Mouse (Mus musculus): ENCODE results near the gene Iqce. TPM values are rescaled to one million over a fixed set of nuclear protein-coding genes. Genes with fewer than 3 reads are reported as not detected.

Iqce gene
- total and polyA plus RNA-seq, 3 experiments: 6.4 to 21.2 TPM; not detected in 1

DNA sequence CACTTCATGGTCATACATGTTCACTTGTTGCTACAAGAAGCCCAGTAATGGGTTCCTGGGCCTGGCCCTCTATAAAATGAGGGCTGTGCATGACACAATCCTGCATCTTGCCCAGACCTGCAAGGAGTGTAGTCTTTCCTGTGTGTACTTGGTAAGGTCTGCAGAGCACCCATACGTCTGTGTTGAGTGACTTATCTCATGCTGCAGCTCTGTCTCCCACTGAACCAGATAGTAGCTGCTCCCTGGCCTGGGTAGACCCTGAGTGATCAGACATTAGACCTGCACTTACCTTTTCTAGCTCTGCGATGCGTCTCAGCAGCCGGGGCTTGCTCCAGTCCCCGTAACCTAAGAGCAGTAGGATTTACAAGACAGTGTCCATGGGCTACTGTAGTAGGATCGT is 20.1 kb downstream of the Iqce start:
- Histone ChIP-seq H3K27me3 (ENCODE audit: control insufficient read depth in 1 of 2, insufficient read depth in 2 of 2, low read length in 2 of 2) (no peaks in the 10 kb centered on the region), H3K79me2 (ENCODE audit: control insufficient read depth, insufficient read depth, low read length, poor library complexity) (no peaks in the 10 kb centered on the region), H3K4me3 (ENCODE audit: control insufficient read depth in 1 of 2, insufficient read depth in 1 of 2, low read depth in 2 of 2, low read length in 2 of 2) (no peak overlapping the region), H3K27ac (ENCODE audit: control insufficient read depth, low read depth, low read length) (no peak overlapping the region), H3K36me3 (ENCODE audit: control insufficient read depth in 1 of 2, insufficient read depth in 2 of 2, low read length in 2 of 2) (no peaks in the 10 kb centered on the region), H3K4me1 (ENCODE audit: control insufficient read depth in 1 of 2, insufficient read depth in 2 of 2, low read length in 2 of 2) (no peaks in the 10 kb centered on the region), H3K9me3 (replicated peaks; ENCODE audit: insufficient read depth, low read length) (no peaks in the 10 kb centered on the region), H3K9ac (ENCODE audit: control insufficient read depth, low read depth, low read length, poor library complexity, severe bottlenecking) (no peak overlapping the region)
- DNase-seq (ENCODE audit: low read depth, low spot score): no peak
- TF ChIP-seq ZC3H11A (IDR thresholded peaks at IDR 0.05; ENCODE audit: low read depth, low read length): no peak

DNA sequence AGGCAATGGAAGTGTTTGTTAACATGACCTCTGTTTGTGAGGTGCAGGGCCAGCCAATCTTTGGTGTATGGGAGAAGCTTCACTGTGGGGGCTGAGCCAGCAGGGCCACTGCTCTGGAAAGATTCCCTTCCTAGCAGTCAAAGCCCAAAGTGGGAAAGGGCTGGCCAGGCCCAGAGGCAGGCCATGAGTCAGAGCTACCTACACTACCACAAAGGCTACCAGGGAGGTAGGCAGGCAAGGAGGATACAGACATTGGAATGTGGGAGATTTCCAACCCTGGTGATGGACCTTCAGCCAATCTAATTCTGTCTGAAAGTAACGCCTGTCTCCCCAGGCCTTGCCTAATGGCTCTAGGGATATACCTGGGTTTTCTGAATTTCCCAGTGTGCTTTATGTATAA is 21.2 kb downstream of the Iqce start:
- no peak for DNase-seq (ENCODE audit: low read depth, low spot score)

DNA sequence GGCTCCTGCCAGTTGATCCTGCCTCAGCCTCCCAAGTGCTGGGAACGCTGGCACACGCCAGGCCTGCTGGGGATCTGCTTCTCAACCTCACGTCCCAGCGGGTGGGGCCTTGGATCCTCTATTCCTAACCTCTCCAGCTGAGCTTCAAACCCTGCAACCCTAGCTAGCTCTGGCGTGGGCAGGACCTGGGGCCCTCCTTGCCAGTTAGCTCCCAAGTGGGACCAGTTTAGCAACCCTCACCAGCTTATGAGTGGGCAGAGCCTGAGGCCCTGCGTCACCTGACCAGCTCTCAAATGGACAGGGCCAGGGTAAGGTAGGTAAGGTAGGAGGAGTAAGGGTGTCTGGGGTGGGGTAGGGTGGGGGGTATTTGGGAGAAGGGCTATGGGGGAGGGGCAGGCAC is 22.1 kb downstream of the Iqce start:
- H3K4me1 ChIP-seq (ENCODE audit: control insufficient read depth in 1 of 2, insufficient read depth in 2 of 2, low read length in 2 of 2): no peaks in the 10 kb centered on the region
- TF ChIP-seq MEF2A (IDR thresholded peaks at IDR 0.05; ENCODE audit: extremely low read depth, insufficient replicate concordance, low read depth, low read length, poor library complexity, severe bottlenecking) (no peak), GATA1 (IDR thresholded peaks at IDR 0.05; ENCODE audit: low read depth, low read length) (no peak), POLR2AphosphoS5 (IDR thresholded peaks at IDR 0.05; ENCODE audit: borderline replicate concordance, low read depth, low read length) (no peak)

More for the DNA sequence above, 21.2 kb downstream of the Iqce start:
- TF ChIP-seq JUND (IDR thresholded peaks at IDR 0.05; ENCODE audit: low read depth, low read length): no peak
- no peak for TF ChIP-seq MYC (IDR thresholded peaks at IDR 0.05; ENCODE audit: low read depth, low read length)
- TF ChIP-seq POLR2AphosphoS5 (IDR thresholded peaks at IDR 0.05; ENCODE audit: borderline replicate concordance, low read depth, low read length): no peak
- TF ChIP-seq MAZ (IDR thresholded peaks at IDR 0.05; ENCODE audit: low read depth, low read length): no peak
- no peaks in the 10 kb centered on the region for H3K9me3 ChIP-seq (replicated peaks; ENCODE audit: insufficient read depth, low read length)
- no peak overlapping the region for H3K9ac ChIP-seq (ENCODE audit: control insufficient read depth, low read depth, low read length, poor library complexity, severe bottlenecking)
- H3K79me2 ChIP-seq (ENCODE audit: control insufficient read depth, insufficient read depth, low read length, poor library complexity): no peaks in the 10 kb centered on the region
- no peaks in the 10 kb centered on the region for H3K4me1 ChIP-seq (ENCODE audit: control insufficient read depth in 1 of 2, insufficient read depth in 2 of 2, low read length in 2 of 2)
- no peak overlapping the region for H3K4me3 ChIP-seq (ENCODE audit: control insufficient read depth in 1 of 2, insufficient read depth in 1 of 2, low read depth in 2 of 2, low read length in 2 of 2)
- H3K27ac ChIP-seq (ENCODE audit: control insufficient read depth, low read depth, low read length): no peak overlapping the region
- H3K27me3 ChIP-seq (ENCODE audit: control insufficient read depth in 1 of 2, insufficient read depth in 2 of 2, low read length in 2 of 2): no peaks in the 10 kb centered on the region
- H3K36me3 ChIP-seq (ENCODE audit: control insufficient read depth in 1 of 2, insufficient read depth in 2 of 2, low read length in 2 of 2): no peaks in the 10 kb centered on the region

DNA sequence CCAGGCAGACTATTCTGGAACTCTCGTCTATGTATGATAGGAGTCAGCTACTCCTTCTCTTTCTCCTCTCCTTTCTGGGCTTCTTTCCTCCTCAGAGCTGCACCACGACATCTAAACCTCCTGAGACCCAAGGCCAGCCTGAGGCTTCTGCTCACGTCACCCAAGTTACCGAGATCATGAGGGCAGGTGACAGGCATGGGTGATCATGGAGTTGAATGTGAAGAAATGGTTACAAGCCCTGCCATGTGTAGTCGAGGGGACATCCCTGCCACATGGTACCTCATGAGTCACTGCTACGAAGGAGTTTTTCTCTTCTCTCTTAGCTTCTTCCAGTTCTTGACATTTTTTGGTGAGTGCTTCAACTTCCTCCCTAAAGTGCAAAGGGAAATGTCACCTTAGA is 25.0 kb downstream of the Iqce start:
- DNase-seq (ENCODE audit: low read depth, low spot score): no peak
- no peaks in the 10 kb centered on the region for H3K27me3 ChIP-seq (ENCODE audit: control insufficient read depth in 1 of 2, insufficient read depth in 2 of 2, low read length in 2 of 2)

More for the DNA sequence above, 22.1 kb downstream of the Iqce start:
- no peaks in the 10 kb centered on the region for H3K79me2 ChIP-seq (ENCODE audit: control insufficient read depth, insufficient read depth, low read length, poor library complexity)
- no peak overlapping the region for H3K9ac ChIP-seq (ENCODE audit: control insufficient read depth, low read depth, low read length, poor library complexity, severe bottlenecking)
- no peak for DNase-seq (ENCODE audit: low read depth, low spot score)
- H3K4me3 ChIP-seq (ENCODE audit: control insufficient read depth in 1 of 2, insufficient read depth in 1 of 2, low read depth in 2 of 2, low read length in 2 of 2): no peak overlapping the region
- H3K9me3 ChIP-seq (replicated peaks; ENCODE audit: insufficient read depth, low read length): no peaks in the 10 kb centered on the region
- H3K27me3 ChIP-seq (ENCODE audit: control insufficient read depth in 1 of 2, insufficient read depth in 2 of 2, low read length in 2 of 2): no peaks in the 10 kb centered on the region
- H3K36me3 ChIP-seq (ENCODE audit: control insufficient read depth in 1 of 2, insufficient read depth in 2 of 2, low read length in 2 of 2): no peaks in the 10 kb centered on the region
- H3K27ac ChIP-seq (ENCODE audit: control insufficient read depth, low read depth, low read length): no peak overlapping the region

More for the DNA sequence above, 25.0 kb downstream of the Iqce start:
- H3K9me3 ChIP-seq (replicated peaks; ENCODE audit: insufficient read depth, low read length): no peaks in the 10 kb centered on the region
- no peak overlapping the region for H3K9ac ChIP-seq (ENCODE audit: control insufficient read depth, low read depth, low read length, poor library complexity, severe bottlenecking)
- H3K4me1 ChIP-seq (ENCODE audit: control insufficient read depth in 1 of 2, insufficient read depth in 2 of 2, low read length in 2 of 2): no peaks in the 10 kb centered on the region
- no peak overlapping the region for H3K4me3 ChIP-seq (ENCODE audit: control insufficient read depth in 1 of 2, insufficient read depth in 1 of 2, low read depth in 2 of 2, low read length in 2 of 2)
- TF ChIP-seq RCOR1 (IDR thresholded peaks at IDR 0.05; ENCODE audit: low read depth, low read length) (no peak), UBTF (IDR thresholded peaks at IDR 0.05; ENCODE audit: borderline replicate concordance, insufficient read depth, low read depth, low read length) (no peak), EP300 (IDR thresholded peaks at IDR 0.05; ENCODE audit: low read depth in 1 of 2, low read length in 2 of 2) (no peak), HCFC1 (IDR thresholded peaks at IDR 0.05; ENCODE audit: low read depth, low read length) (no peak), E2F4 (IDR thresholded peaks at IDR 0.05; ENCODE audit: borderline replicate concordance, low read depth, low read length) (no peak), MXI1 (IDR thresholded peaks at IDR 0.05; ENCODE audit: low read depth, low read length) (no peak), SIN3A (IDR thresholded peaks at IDR 0.05; ENCODE audit: low read length) (no peak)
- H3K79me2 ChIP-seq (ENCODE audit: control insufficient read depth, insufficient read depth, low read length, poor library complexity): no peaks in the 10 kb centered on the region
- H3K36me3 ChIP-seq (ENCODE audit: control insufficient read depth in 1 of 2, insufficient read depth in 2 of 2, low read length in 2 of 2): no peaks in the 10 kb centered on the region
- no peak overlapping the region for H3K27ac ChIP-seq (ENCODE audit: control insufficient read depth, low read depth, low read length)

Data from MEL (cell line).